Mouse (Mus musculus) neural tube, embryonic 14.5 days (tissue): Measurements from ENCODE around the gene Ap1s3. TPM values are rescaled to one million over a fixed set of nuclear protein-coding genes. Genes with fewer than 3 reads are reported as not detected.

ENCODE experiments used
- ATAC-seq: fragments of 200-750 bp; cut with Nextera tagmentation; 2 replicates; pipeline ENCODE4 v1.8.0; 2017; ENCODE audit warnings: low read depth, mild to moderate bottlenecking, moderate TSS enrichment, moderate library complexity
- H3K27ac ChIP-seq: fragments of 300-500 bp; sonication (generic); 2 replicates; pipeline ENCODE4 v1.5.1; 2014; ENCODE audit warnings: low read depth, mild to moderate bottlenecking, control low read depth, low read length, moderate library complexity, mixed read lengths
- H3K27me3 ChIP-seq: fragments of 300-500 bp; sonication (generic); 2 replicates; pipeline ENCODE4 v1.6.1; 2014; ENCODE audit warnings: low read length; ENCODE audit not compliant: control insufficient read depth, insufficient read depth
- H3K36me3 ChIP-seq: fragments of 300-500 bp; sonication (generic); 2 replicates; pipeline ENCODE4 v1.6.1; 2014; ENCODE audit warnings: low read length, mixed read lengths; ENCODE audit not compliant: control insufficient read depth, insufficient read depth
- H3K4me1 ChIP-seq: fragments of 300-500 bp; sonication (generic); 2 replicates; pipeline ENCODE4 v1.6.1; 2014; ENCODE audit warnings: low read length; ENCODE audit not compliant: control insufficient read depth, insufficient read depth
- H3K4me2 ChIP-seq: fragments of 300-500 bp; sonication (generic); 2 replicates; pipeline ENCODE4 v1.6.1; 2014; ENCODE audit warnings: mild to moderate bottlenecking, low read depth, low read length, control low read depth
- H3K4me3 ChIP-seq: fragments of 300-500 bp; sonication (generic); 2 replicates; pipeline ENCODE4 v1.5.1; 2014; ENCODE audit warnings: low read depth, low read length, control low read depth, mixed read lengths
- H3K9ac ChIP-seq: fragments of 300-500 bp; sonication (generic); replicated peaks from 2 replicates; pipeline ENCODE4 v1.6.1; 2014; ENCODE audit warnings: low read depth, mild to moderate bottlenecking, control low read depth, low read length, mixed read lengths
- H3K9me3 ChIP-seq: fragments of 300-500 bp; sonication (generic); 2 replicates; pipeline ENCODE4 v1.6.1; 2016; ENCODE audit warnings: low read length; ENCODE audit not compliant: control insufficient read depth
- WGBS: fragments of 180-500 bp; shearing (Covaris S2); extraction: QIAGEN DNeasy Blood & Tissue Kit; methylation state at CpG from one replicate; pipeline ENCODE4 v1.1.7; 2014; 5-methylcytosine and 5-hydroxymethylcytosine counted together
- polyA plus RNA-seq: library from polyadenylated mRNA; unstranded; fragments of >200 nt; fragmentation: Nextera tagmentation; extraction: Ambion mirVana; gene quantifications from 2 replicates; pipeline ENCODE4 v1.2.1, GENCODE M21; 2014

Ap1s3 gene
- polyA plus RNA-seq, 1 experiment from 2014 or later = 0.29 TPM

- no peaks in the 10 kb centered on the region for H3K27me3 ChIP-seq
- 82% methylated on average over 2 of the region's 2 CpGs for WGBS
- H3K36me3 ChIP-seq = peaks cover 7% of the 10 kb centered on the region
- H3K4me3 ChIP-seq = no peak overlapping the region
- H3K27ac ChIP-seq = no peak overlapping the region
- H3K9ac ChIP-seq = no peak overlapping the region
- no peak overlapping the region for H3K4me2 ChIP-seq
- no peak for ATAC-seq
- H3K9me3 ChIP-seq = no peaks in the 10 kb centered on the region
- no peaks in the 10 kb centered on the region for H3K4me1 ChIP-seq
Measured at GRCm38 (mm10) chr1:79704672-79705071, 32.9 kb upstream of the Ap1s3 start.

GRCm38 (mm10) chr1:79703520-79703919, 31.7 kb upstream of the Ap1s3 start:
- Histone ChIP-seq H3K27me3 (no peaks in the 10 kb centered on the region), H3K9ac (no peak overlapping the region), H3K27ac (no peak overlapping the region), H3K36me3 (peaks cover 7% of the 10 kb centered on the region), H3K9me3 (no peaks in the 10 kb centered on the region), H3K4me3 (no peak overlapping the region), H3K4me1 (no peaks in the 10 kb centered on the region), H3K4me2 (no peak overlapping the region)
- no peak for ATAC-seq
- 87% methylated on average over 8 of the region's 8 CpGs for WGBS

GRCm38 (mm10) chr1:79698506-79698905, 26.7 kb upstream of the Ap1s3 start:
- Histone ChIP-seq H3K27ac (no peak overlapping the region), H3K4me3 (no peak overlapping the region), H3K27me3 (no peaks in the 10 kb centered on the region), H3K4me2 (no peak overlapping the region), H3K9me3 (no peaks in the 10 kb centered on the region), H3K36me3 (0 out of 2 replicates have a peak, but pooled peaks cover under 1% of the 10 kb centered on the region), H3K9ac (no peak overlapping the region), H3K4me1 (no peaks in the 10 kb centered on the region)
- 91% methylated on average over 2 of the region's 2 CpGs for WGBS
- no peak for ATAC-seq

GRCm38 (mm10) chr1:79697382-79697781, 25.6 kb upstream of the Ap1s3 start:
- Histone ChIP-seq H3K4me3 (no peak overlapping the region), H3K4me1 (no peaks in the 10 kb centered on the region), H3K36me3 (no peaks in the 10 kb centered on the region), H3K27ac (no peak overlapping the region), H3K9ac (no peak overlapping the region), H3K4me2 (no peak overlapping the region), H3K9me3 (no peaks in the 10 kb centered on the region), H3K27me3 (no peaks in the 10 kb centered on the region)
- ATAC-seq = peak; percentile 84
- WGBS = 21% methylated on average over 9 of the region's 9 CpGs

- no peaks in the 10 kb centered on the region for H3K36me3 ChIP-seq
- no peak overlapping the region for H3K4me2 ChIP-seq
- no peak overlapping the region for H3K9ac ChIP-seq
- WGBS = 67% methylated on average over 5 of the region's 5 CpGs
- H3K4me3 ChIP-seq = no peak overlapping the region
- no peaks in the 10 kb centered on the region for H3K9me3 ChIP-seq
- H3K27ac ChIP-seq = no peak overlapping the region
- no peak for ATAC-seq
- H3K27me3 ChIP-seq = no peaks in the 10 kb centered on the region
- no peaks in the 10 kb centered on the region for H3K4me1 ChIP-seq
Measured at GRCm38 (mm10) chr1:79696933-79697332, 25.2 kb upstream of the Ap1s3 start.

DNA sequence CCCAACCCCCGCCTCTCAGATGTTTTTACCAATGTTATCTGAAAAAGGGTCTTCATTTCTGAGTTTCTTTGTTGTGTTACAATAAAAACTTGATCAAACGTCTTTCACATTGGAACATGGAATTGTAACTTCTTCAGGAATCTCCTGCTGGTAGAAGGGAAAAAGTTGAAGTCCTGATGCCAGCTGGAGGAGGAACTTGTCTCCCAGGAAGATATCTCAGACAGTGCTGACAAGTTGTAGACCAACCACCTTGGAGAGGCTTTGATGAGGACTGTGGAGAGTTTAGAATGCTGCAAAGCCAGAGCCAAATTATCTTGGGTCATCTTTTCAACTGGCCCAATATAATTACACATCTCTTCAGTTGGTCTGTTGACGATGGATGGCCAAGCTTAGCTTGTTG, 20.7 kb upstream of the Ap1s3 start:
- H3K27ac ChIP-seq = no peak overlapping the region
- 85% methylated on average over 3 of the region's 3 CpGs for WGBS

DNA sequence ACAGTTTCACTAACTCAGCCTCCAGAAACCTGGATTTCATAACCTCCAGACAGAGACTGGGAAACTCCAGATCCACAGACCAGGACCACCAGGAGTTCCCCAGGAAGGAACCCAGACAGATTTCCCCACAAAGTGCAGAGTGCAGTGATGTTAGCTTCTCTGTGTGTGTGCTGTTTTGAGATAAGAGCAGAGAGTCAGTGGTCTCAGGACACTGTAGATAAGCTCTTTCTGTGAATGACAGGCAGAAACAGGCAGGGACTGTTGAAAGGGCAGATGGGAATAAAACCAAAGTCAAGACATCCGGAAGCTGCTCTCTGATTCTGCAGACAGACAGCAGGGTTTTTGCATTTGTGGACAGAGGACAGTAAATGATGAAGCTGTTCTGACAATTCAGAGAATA, 15.5 kb upstream of the Ap1s3 start:
- 85% methylated on average over 1 of the region's 1 CpGs for WGBS
- H3K4me1 ChIP-seq = no peaks in the 10 kb centered on the region
- H3K4me3 ChIP-seq = no peak overlapping the region
- 0 out of 2 replicates have a peak, but pooled peaks cover 2% of the 10 kb centered on the region for H3K9me3 ChIP-seq
- ATAC-seq = no peak
- no peaks in the 10 kb centered on the region for H3K36me3 ChIP-seq
- no peak overlapping the region for H3K27ac ChIP-seq
- no peak overlapping the region for H3K9ac ChIP-seq
- no peak overlapping the region for H3K4me2 ChIP-seq
- H3K27me3 ChIP-seq = no peaks in the 10 kb centered on the region

More for the DNA sequence above, 20.7 kb upstream of the Ap1s3 start:
- Histone ChIP-seq H3K9ac (no peak overlapping the region), H3K4me1 (no peaks in the 10 kb centered on the region), H3K9me3 (0 out of 2 replicates have a peak, but pooled peaks cover 2% of the 10 kb centered on the region), H3K27me3 (no peaks in the 10 kb centered on the region), H3K4me3 (no peak overlapping the region), H3K4me2 (no peak overlapping the region), H3K36me3 (no peaks in the 10 kb centered on the region)
- ATAC-seq = no peak

GRCm38 (mm10) chr1:79684027-79684426, 12.3 kb upstream of the Ap1s3 start:
- Histone ChIP-seq H3K27me3 (no peaks in the 10 kb centered on the region), H3K4me3 (no peak overlapping the region), H3K9me3 (0 out of 2 replicates have a peak, but pooled peaks cover 2% of the 10 kb centered on the region), H3K36me3 (no peaks in the 10 kb centered on the region), H3K9ac (no peak overlapping the region), H3K4me1 (no peaks in the 10 kb centered on the region), H3K4me2 (no peak overlapping the region), H3K27ac (no peak overlapping the region)
- ATAC-seq = no peak

DNA sequence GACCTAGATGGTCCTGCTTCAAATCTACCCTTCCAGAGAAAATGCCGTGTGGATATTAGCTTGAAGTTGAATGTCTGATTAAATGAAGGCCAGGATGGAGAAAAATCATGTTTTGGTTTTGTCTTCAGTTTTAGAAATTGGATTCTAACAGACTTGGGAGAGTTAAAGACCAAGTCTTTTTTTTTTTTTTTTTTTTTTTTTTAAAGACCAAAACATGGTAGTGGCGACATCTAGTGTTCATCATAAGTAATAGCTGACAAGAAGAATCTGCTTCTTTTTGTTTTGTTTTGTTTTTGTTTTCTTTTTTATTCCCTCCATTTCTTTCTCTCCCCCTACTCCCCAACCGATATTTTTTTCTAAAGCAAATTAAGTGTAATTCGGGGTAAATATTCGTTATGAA, 11.2 kb upstream of the Ap1s3 start:
- no peak overlapping the region for H3K9ac ChIP-seq
- no peak for ATAC-seq
- H3K4me2 ChIP-seq = no peak overlapping the region
- no peaks in the 10 kb centered on the region for H3K27me3 ChIP-seq
- 13% methylated on average over 5 of the region's 5 CpGs for WGBS
- no peak overlapping the region for H3K27ac ChIP-seq
- no peaks in the 10 kb centered on the region for H3K4me1 ChIP-seq
- H3K36me3 ChIP-seq = no peaks in the 10 kb centered on the region
- no peak overlapping the region for H3K4me3 ChIP-seq
- 0 out of 2 replicates have a peak, but pooled peaks cover under 1% of the 10 kb centered on the region for H3K9me3 ChIP-seq

DNA sequence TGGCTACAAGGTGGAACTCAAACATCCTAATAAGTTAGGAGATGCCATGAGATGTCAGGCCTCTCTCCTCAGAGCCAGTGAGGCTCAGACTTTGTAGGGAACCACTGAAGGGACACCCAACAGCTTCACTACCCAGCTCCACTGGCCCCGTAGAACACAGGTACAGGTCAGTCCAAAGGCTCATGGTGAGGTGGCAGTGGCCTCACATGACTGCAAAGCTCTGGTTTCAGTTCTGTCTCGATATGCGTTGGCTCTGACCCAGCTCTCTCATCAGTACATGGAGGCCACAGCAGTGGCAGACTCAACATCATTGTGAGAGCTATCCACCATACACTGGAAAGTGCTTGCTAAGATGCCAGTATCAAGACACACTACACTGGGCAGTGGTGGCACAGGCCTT, 9.0 kb upstream of the Ap1s3 start:
- H3K36me3 ChIP-seq = no peaks in the 10 kb centered on the region
- no peak overlapping the region for H3K4me2 ChIP-seq
- H3K4me1 ChIP-seq = no peaks in the 10 kb centered on the region
- H3K9me3 ChIP-seq = no peaks in the 10 kb centered on the region
- H3K9ac ChIP-seq = no peak overlapping the region
- 96% methylated on average over 3 of the region's 3 CpGs for WGBS
- no peak overlapping the region for H3K4me3 ChIP-seq
- no peak for ATAC-seq
- no peak overlapping the region for H3K27ac ChIP-seq
- H3K27me3 ChIP-seq = no peaks in the 10 kb centered on the region
